24 mouse cellular contexts compared by ENCODE assay signal in genomic region chr12:111882022-111882421, GRCm38 (mm10).
"Had no signal": no experiment of that assay in that cellular context is flagged by ENCODE, and none has a peak within 500 bp of the region (broad histone marks: within the 10 kb centered on the region; RNA-seq: fewer than 3 reads in every experiment).

No protein-coding gene starts in this region.

- H3K4me2 ChIP-seq: limb, embryonic 13.5 days; liver, embryonic 12.5 days; liver, embryonic 15.5 days; lung, embryonic 15.5 days; neural tube, embryonic 12.5 days; neural tube, embryonic 15.5 days; stomach, embryonic 15.5 days had no signal

- H3K27me3 ChIP-seq: limb, embryonic 13.5 days; liver, embryonic 12.5 days; liver, embryonic 15.5 days; lung, embryonic 15.5 days; neural tube, embryonic 12.5 days; neural tube, embryonic 15.5 days; stomach, embryonic 15.5 days had no signal

- H3K27ac ChIP-seq: layer of hippocampus, adult 2 months; limb, embryonic 10.5 days; limb, embryonic 13.5 days; liver, embryonic 12.5 days; liver, embryonic 15.5 days; lung, embryonic 15.5 days; macrophage; midbrain, embryonic 10.5 days; neural tube, embryonic 12.5 days; neural tube, embryonic 15.5 days; stomach, embryonic 15.5 days had no signal

- H3K4me3 ChIP-seq: layer of hippocampus, adult 2 months; limb, embryonic 10.5 days; limb, embryonic 13.5 days; liver, embryonic 12.5 days; liver, embryonic 15.5 days; lung, embryonic 15.5 days; midbrain, embryonic 10.5 days; neural tube, embryonic 12.5 days; neural tube, embryonic 15.5 days; stomach, embryonic 15.5 days had no signal

- H3K9ac ChIP-seq: limb, embryonic 13.5 days; liver, embryonic 12.5 days; liver, embryonic 15.5 days; lung, embryonic 15.5 days; neural tube, embryonic 12.5 days; neural tube, embryonic 15.5 days; stomach, embryonic 15.5 days had no signal

- DNase-seq: kidney, adult 18-20 months; kidney, adult 9 months; kidney, postnatal 14 days; kidney, postnatal 4 days; layer of hippocampus, adult 9-11 months; liver; lung, adult 18-20 months; lung, postnatal 14 days; midbrain, embryonic 14.5 days; right cerebral cortex, adult 18-20 months; right cerebral cortex, postnatal 14 days; right cerebral cortex, postnatal 4 days; thymus, postnatal 25 days had no signal

- H3K9me3 ChIP-seq: limb, embryonic 10.5 days; limb, embryonic 13.5 days; liver, embryonic 12.5 days; liver, embryonic 15.5 days; lung, embryonic 15.5 days; midbrain, embryonic 10.5 days; neural tube, embryonic 12.5 days; neural tube, embryonic 15.5 days; stomach, embryonic 15.5 days had no signal

- H3K36me3 ChIP-seq: limb, embryonic 10.5 days; limb, embryonic 13.5 days; liver, embryonic 12.5 days; liver, embryonic 15.5 days; lung, embryonic 15.5 days; midbrain, embryonic 10.5 days; neural tube, embryonic 12.5 days; neural tube, embryonic 15.5 days; stomach, embryonic 15.5 days had no signal

- H3K4me1 ChIP-seq: limb, embryonic 10.5 days; midbrain, embryonic 10.5 days; neural tube, embryonic 12.5 days; stomach, embryonic 15.5 days had no signal
